Mouse (Mus musculus) left cerebral cortex, adult 2 months (tissue): ENCODE data around the gene Msh6. TPM values are rescaled to one million over a fixed set of nuclear protein-coding genes. Genes with fewer than 3 reads are reported as not detected.
"Not testable (repeated sequence)": the region's sequence is repeated elsewhere in the genome, so short reads cannot be mapped to it uniquely, and the experiment has no call there.

Source experiments
- DNase-seq, 2 experiments: peaks; one replicate each; pipeline ENCODE4 v3.0.0; 2021 to 2022; ENCODE audit warnings: low spot score in 2 of 2, mixed read lengths in 1 of 2; ENCODE audit errors: extremely low spot score in 1 of 2
- H3K27ac ChIP-seq: fragments of 200-600 bp; 2 replicates; pipeline ENCODE4 v1.8.1; 2022
- H3K4me3 ChIP-seq: fragments of 200-600 bp; 2 replicates; pipeline ENCODE4 v1.8.1; 2022
- CTCF ChIP-seq: fragments of 200-600 bp; IDR thresholded peaks from 2 replicates; pipeline ENCODE4 v1.8.1; 2022; ENCODE audit warnings: antibody characterized with exemption, mild to moderate bottlenecking, moderate library complexity
- intact Hi-C: fragments of 180-260 bp; cut with DNase I; formaldehyde crosslinking; loops from one replicate; pipeline ENCODE4 v1.15.1; 2025
- total RNA-seq, 2 experiments: library from RNA; stranded (reverse); gene quantifications; 2 replicates each; pipeline ENCODE4 v1.2.3; 2021

The Msh6 gene
- total RNA-seq, 2 experiments from 2014 or later, result 14.4 to 15.4 TPM

- DNase-seq, result no peak
- TF ChIP-seq CTCF, result no peak
- Histone ChIP-seq H3K4me3 (no peak overlapping the region), H3K27ac (no peak overlapping the region)
- intact Hi-C loops, result no loop called here
These were observed 11.1 kb downstream of the Msh6 start for GRCm38 (mm10) chr17:87985916-87986315.

GRCm38 (mm10) chr17:87987507-87987906 is 12.6 kb downstream of the Msh6 start:
- DNase-seq, result no peak
- intact Hi-C loops, result no loop called here
- Histone ChIP-seq H3K4me3 (no peak overlapping the region), H3K27ac (no peak overlapping the region)
- TF ChIP-seq CTCF, result no peak

- H3K4me3 ChIP-seq, result no peak overlapping the region
- no peak overlapping the region for H3K27ac ChIP-seq
- TF ChIP-seq CTCF, result no peak
- intact Hi-C loops, result no loop called here
- DNase-seq, result no peak
These were observed 17.3 kb downstream of the Msh6 start for GRCm38 (mm10) chr17:87992154-87992553.

- no peak overlapping the region for H3K4me3 ChIP-seq
- H3K27ac ChIP-seq, result no peak overlapping the region
- intact Hi-C loops, result no loop called here
- no peak for DNase-seq
- no peak for TF ChIP-seq CTCF
These were observed 18.5 kb downstream of the Msh6 start for GRCm38 (mm10) chr17:87993338-87993737.

GRCm38 (mm10) chr17:87997808-87998207 is 22.9 kb downstream of the Msh6 start:
- DNase-seq, result no peak
- Histone ChIP-seq H3K4me3 (no peak overlapping the region), H3K27ac (no peak overlapping the region)
- TF ChIP-seq CTCF, result no peak
- intact Hi-C loops, result no loop called here

GRCm38 (mm10) chr17:88004892-88005291 is 30.0 kb downstream of the Msh6 start:
- Histone ChIP-seq H3K4me3 (no peak overlapping the region), H3K27ac (no peak overlapping the region)
- intact Hi-C loops, result no loop called here
- no peak for TF ChIP-seq CTCF
- DNase-seq, result no peak

- intact Hi-C loops, result no loop called here
- DNase-seq, result no peak
- TF ChIP-seq CTCF, result no peak
- Histone ChIP-seq H3K4me3 (no peak overlapping the region), H3K27ac (no peak overlapping the region)
These were observed 32.1 kb downstream of the Msh6 start for GRCm38 (mm10) chr17:88006956-88007355.

GRCm38 (mm10) chr17:88014456-88014855 is 39.6 kb downstream of the Msh6 start:
- no peak for TF ChIP-seq CTCF
- H3K27ac ChIP-seq, result no peak overlapping the region
- DNase-seq, result no peak
- intact Hi-C loops, result no loop called here
- H3K4me3 ChIP-seq, result no peak overlapping the region

- not testable (repeated sequence) for DNase-seq
These were observed 41.2 kb downstream of the Msh6 start for GRCm38 (mm10) chr17:88016027-88016426.

GRCm38 (mm10) chr17:88023924-88024323 is 49.1 kb downstream of the Msh6 start:
- no peak overlapping the region for H3K27ac ChIP-seq
- no peak for DNase-seq
- intact Hi-C loops, result loop anchor here (1.0 kb wide), 1 partner anchor 228 kb away; no protein-coding TSS in a partner anchor
- TF ChIP-seq CTCF, result no peak
- no peak overlapping the region for H3K4me3 ChIP-seq

More at GRCm38 (mm10) chr17:88016027-88016426, 41.2 kb downstream of the Msh6 start:
- H3K27ac ChIP-seq, H3K4me3 ChIP-seq, intact Hi-C loops: not testable (repeated sequence)

GRCm38 (mm10) chr17:88025227-88025626 is 50.4 kb downstream of the Msh6 start:
- intact Hi-C loops, result loop anchor here (5.0 kb wide), 2 partner anchors 412 to 487 kb away; no protein-coding TSS in a partner anchor
- no peak for DNase-seq
- no peak overlapping the region for H3K4me3 ChIP-seq
- no peak overlapping the region for H3K27ac ChIP-seq
- peak; percentile 69 for TF ChIP-seq CTCF

- Histone ChIP-seq H3K27ac (peak overlapping the region; percentile 29; the same call in 1 of the 2 replicates), H3K4me3 (no peak overlapping the region)
- TF ChIP-seq CTCF, result no peak
- peak; percentile 25 to 73 for DNase-seq
- intact Hi-C loops, result loop anchor here (1.0 to 5.0 kb wide), 3 partner anchors 37 to 483 kb away; no protein-coding TSS in a partner anchor
These were observed 54.5 kb downstream of the Msh6 start for GRCm38 (mm10) chr17:88029194-88029970.

GRCm38 (mm10) chr17:88031755-88032154 is 56.9 kb downstream of the Msh6 start:
- H3K4me3 ChIP-seq, result no peak overlapping the region
- TF ChIP-seq CTCF, result no peak
- intact Hi-C loops, result no loop called here
- DNase-seq, result no peak
- H3K27ac ChIP-seq, result no peak overlapping the region
